Mouse (Mus musculus) natural killer cell, adult 2 months (primary cell): ENCODE results near the gene Aurkaip1.
"Not testable (repeated sequence)": the region's sequence is repeated elsewhere in the genome, so short reads cannot be mapped to it uniquely, and the experiment has no call there.

Source experiments
- DNase-seq, 2 experiments: peaks; one replicate each; pipeline ENCODE4 v3.0.0; 2022; ENCODE audit warnings: low spot score in 2 of 2

Aurkaip1 gene

GRCm38 (mm10) chr4:155831205-155831766 lies at the start of gene Aurkaip1:
Aurkaip1 (plus strand) TSS chr4:155831272.
- DNase-seq = peak; percentile 95 to 96

DNA sequence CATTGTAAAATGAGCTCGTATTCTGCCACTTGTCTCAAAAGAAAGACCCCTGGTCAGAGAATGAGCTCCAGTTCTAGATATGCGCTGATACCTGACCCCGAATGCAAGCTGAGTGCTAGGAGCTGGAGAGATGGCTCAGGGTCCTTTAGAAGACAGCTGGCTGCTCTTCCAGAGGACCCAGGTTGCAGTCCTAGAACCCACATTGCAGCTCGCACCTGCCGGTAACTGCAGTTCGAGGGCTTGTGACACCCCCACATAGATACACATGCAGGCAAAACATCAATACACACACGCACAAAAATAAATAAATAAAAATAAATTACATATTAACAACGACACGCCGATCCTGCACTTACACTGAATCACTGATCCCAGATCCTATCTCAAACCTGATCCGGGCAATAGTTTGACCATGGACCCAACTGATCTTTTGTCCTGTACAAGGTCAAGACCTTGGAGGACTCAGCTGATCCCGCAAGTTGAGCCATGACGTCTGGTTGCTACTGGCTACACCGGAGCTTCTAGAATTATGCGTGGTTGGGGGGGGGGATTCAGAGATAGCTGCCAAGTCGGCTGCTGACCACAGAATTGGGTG lies 47.5 kb upstream of the Aurkaip1 start:
- no peak for DNase-seq

DNA sequence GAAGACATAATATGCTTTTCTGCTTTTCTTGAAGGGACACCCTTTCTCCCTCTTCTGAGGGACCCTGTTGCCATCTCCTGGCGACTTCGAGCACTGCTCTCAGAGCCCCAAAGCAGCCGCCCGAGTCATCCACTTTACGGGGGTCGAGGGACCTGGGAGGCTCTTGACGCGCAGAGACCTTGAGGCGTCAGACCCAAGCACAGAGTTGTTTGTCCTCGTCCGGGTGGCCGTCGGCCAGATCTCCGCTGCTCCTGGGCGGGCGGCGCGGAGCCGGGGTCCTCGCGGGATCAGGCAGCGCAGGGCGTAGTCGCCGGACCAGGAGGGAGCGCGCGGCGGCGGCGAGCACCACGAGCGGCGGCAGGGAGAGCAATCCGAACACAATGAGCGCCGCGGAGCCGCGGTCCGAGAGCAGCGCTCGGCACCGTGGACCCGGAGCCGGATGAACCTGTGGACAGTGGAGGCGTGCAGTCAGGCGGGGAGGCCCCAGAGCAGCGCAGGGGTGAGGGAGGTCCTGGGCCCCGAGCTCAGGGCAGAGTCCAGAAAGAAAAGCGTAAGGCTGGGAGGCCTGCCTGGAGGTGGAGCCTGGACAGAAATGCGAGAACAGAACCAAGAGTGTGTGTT lies 46.9 kb upstream of the Aurkaip1 start:
- peak; percentile 40 to 59 for DNase-seq

- no peak for DNase-seq
Measured at GRCm38 (mm10) chr4:155785246-155785645, 45.8 kb upstream of the Aurkaip1 start.

DNA sequence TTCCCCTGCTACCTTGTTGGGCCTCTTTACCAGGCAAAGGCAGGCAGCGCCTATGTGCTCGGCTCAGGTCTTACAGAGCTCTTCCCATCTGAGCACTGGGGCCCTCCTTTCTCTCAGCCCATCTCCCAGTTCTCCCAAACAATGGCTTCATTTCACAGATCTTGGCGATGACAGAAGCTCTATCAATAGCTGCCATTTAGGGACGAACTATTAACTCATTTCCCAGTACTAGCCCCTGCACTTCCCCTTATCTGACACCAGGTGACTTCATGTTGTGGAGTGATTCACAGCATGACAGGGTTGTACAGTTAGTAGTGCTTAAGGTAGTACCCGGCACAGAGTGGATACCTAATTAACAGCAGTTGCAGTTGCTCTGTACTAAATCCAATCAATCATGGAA lies 45.3 kb upstream of the Aurkaip1 start, which contains the start of gene Tmem88b:
Gene Tmem88b (minus strand): TSS at position 56 of the 400 bp plus-strand sequence.
- no peak for DNase-seq

DNA sequence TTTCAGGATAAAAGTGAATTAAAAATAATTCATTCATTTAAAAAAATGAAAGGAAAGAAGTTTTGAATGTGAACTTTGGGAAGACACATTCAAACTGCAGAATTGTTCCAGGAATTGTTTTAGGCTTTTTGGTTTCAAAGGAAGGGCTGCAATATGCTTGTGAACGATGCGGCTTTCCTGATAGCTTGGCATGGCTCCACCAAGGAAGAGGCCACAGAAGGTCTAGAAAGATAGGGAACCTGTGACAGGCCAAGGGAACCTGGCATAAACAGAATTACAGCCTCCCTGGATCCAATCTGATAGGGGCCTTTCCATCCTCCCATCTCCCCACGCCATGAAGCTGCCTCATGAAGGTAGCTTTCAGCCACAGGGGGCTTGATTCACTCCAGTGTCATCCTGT lies 42.8 kb upstream of the Aurkaip1 start:
- DNase-seq = no peak

DNA sequence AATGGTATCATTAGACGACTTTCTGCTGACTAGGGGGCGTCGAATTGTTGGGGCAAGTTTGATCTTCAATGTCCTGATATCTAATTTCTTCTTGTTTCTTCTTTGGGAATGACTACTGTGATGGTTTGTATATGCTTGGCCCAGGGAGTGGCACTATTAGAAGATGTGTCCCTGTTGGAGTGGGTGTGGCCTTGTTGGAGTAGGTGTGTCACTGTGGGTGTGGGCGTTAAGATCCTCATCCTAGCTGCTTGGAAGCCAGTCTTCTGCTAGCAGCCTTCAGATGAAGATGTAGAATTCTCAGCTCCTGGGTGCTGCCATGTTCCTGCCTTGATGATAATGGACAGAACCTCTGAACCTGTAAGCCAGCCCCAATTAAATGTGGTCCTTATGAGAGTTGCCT lies 42.2 kb upstream of the Aurkaip1 start:
- DNase-seq = not testable (repeated sequence)

- no peak for DNase-seq
Measured at GRCm38 (mm10) chr4:155790021-155790489, 41.0 kb upstream of the Aurkaip1 start, which contains the start of gene Ankrd65. Ankrd65 (plus strand) TSS chr4:155790439.

DNA sequence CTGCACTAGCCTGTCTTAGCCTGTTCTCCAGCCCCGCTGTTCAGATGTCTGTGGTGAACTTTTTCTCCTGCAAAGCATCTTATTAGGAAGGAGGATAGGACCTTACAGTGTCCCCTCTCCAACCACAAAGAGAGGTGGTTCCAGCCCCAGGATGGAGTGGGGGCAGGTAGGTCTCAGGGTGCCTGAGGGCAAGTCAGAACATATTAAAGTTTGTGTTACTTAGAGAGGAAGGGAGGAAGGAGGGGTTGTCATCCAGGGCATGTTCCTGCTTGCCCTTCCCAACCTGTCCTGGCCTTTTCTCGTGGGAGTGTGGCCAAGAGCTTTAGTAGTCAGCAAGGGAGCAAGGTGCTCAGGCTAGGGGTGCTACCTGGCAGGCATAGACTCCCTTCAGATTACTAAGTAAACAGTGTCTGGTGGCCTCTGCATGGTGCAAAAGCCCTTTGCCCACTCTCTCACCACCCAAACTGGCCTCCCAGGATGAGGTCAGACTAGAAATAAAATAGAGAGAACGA lies 40.4 kb upstream of the Aurkaip1 start:
- DNase-seq = no peak

DNA sequence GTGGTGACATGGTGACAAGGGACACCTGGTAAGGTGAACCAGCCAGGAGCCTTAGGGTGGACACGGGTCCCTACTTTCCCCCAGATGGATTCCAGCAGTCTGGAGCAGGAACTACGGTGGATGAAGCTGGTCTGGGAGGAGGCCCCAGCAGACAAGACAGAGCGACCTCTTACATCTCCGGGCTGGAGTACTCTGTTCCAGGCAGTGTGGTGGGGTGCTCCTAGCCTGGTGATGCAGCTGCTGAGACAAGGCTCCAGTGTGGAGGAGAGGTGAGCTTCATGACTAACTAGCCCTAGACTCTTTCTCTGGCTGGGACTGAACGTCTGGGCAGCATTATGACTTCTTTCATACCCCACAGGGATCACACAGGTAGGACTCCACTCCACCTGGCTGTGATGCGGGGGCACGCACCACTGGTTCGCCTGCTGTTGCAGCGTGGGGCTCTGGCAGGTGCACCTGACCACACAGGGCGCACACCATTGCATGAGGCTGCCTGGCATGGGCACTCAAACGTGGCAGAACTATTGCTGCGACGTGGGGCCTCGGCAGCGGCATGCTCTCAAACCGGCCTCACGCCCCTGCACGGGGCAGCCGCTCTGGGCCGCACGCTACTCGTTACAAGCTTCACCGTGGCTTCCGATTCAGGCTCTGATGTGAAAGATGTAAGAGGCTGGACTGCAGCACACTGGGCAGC lies 39.7 kb upstream of the Aurkaip1 start:
- no peak for DNase-seq

DNA sequence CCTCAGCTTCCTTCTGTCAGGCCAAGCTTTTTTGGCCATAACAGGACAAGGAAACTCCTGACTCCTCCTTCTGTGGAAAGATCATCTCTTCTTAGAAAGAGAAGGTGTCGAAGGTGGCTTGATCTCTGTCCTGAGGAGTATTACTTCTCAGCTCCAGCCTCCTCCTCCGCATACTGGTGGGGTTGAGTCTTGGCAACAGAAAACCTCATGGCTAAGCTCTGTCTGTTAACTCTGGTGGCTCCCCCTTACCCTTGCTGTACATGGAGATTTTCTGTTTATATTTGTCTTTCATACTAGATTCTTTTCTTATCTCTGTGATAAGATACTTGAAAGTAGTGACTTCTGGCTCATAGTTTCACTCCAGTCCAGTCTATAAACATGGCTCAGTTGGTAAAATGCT lies 37.3 kb upstream of the Aurkaip1 start:
- DNase-seq = no peak

DNA sequence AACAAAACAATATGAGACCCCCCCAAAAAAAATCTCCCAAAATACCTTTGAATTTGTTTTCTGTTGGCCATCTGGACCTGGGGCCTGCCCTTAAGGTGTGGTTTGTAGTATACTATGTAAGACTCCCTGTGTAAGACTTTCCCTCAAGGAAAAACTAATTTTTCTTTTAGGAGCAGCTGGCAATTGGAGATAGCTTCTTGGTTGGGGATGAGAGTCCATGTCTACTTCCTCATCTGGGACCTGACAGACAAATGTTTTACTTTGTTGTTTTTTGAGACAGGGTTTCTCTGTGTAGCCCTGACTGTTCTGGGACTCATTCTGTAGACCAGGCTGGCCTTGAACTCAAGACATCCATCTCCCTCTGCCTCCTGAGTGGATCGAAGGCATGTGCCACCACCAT lies 29.0 kb upstream of the Aurkaip1 start:
- DNase-seq = no peak

DNA sequence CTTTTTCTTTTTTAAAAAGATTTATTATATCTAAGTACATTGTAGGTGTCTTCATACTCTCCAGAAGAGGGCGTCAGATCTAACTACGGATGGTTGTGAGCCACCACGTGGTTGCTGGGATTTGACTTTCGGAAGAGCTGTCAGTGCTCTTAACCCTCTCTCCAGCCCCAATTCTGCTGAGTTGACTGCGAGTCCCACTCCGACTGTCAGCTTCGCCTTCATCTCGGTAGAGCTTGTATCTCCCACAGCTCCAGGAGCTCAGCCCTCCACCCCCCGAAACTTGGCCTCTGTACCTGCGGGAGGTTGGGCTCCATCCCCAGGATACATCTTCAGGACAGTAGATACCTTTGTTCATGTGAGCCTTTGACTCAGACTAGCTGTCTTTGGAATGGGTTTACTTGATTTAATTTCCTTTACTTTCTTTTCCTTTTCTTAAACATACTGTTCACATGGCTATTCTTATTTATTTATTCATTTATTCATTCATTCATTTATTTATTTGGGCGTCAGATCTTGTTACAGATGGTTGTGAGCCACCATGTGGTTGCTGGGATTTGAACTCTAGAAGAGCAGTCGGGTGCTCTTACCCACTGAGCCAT lies 28.2 kb upstream of the Aurkaip1 start, which contains the start of gene Mrpl20:
Gene Mrpl20 (plus strand): TSS at position 138 of the 599 bp plus-strand sequence.
- DNase-seq = peak in 1 of 2 experiments; percentile 12

DNA sequence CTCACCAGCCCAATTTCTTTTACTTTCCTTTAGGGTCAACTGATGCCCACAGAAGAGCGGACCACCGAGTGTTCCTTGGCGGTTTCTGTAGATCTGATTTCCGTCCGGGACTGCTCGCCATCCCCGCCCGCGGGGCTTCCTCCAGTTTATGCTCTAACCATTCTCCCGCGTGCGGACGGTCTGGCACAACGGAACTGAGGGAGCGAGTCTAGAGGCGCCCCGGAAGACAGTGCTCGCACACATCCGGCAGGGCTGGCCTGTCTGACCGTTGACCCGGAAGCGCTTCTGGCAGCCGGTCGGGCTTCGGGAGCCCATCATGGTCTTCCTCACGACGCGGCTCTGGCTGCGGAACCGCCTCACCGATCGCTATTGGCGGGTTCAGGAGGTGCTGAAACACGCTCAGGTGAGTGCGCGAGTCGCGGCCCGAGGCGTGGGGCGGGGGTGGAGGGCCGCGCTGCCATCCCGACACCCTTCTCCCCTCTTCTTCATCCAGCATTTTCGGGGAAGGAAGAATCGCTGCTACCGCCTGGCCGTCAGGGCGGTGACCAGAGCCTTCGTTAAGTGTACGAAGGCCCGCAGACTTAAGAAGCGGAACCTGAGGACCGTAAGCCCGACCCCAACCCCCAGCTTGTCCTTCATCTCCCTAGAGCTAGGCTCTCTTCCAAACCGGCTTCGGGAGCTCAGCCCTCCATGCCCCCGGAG lies 27.6 kb upstream of the Aurkaip1 start:
- peak; percentile 92 to 95 for DNase-seq

GRCm38 (mm10) chr4:155807841-155808240 lies 23.2 kb upstream of the Aurkaip1 start:
- DNase-seq = no peak

DNA sequence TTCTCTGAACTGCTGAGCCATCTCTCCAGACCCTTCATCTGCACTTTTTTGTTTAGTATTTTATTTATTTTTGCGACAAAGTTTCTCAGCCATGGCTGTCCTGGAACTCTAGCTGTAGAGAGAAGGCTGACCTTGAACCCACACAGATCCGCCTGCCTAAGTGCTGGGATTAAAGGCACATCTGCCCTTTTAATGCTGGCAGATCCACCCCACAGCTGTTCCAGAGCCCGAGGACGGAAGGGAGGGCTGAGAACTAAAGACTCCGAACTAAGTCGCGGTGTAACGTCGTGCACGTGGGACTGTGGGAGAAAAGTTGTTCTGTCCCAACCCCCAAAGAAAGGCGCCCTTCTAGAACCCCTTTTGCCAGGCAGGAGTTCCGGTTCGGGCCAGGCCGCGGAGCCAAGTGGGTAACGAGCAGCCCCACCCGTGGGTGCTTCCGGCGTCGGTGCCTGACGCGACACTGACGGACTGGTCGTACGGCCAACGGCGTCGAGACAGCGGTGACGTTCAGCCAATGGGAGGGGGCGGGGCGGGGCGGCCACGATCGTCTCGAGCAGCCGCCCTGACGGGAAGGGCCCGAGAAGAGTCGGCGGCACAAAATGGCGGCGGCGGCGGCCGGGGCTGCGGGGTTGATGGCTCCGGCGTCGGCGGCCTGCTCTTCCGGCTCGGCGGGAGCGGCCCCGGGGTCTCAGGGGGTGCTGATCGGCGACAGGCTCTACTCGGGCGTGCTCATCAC lies 19.0 kb upstream of the Aurkaip1 start, which contains the start of gene Ccnl2:
Gene Ccnl2 (plus strand): TSS at position 561 of the 736 bp plus-strand sequence.
- DNase-seq = peak; percentile 92 to 93

DNA sequence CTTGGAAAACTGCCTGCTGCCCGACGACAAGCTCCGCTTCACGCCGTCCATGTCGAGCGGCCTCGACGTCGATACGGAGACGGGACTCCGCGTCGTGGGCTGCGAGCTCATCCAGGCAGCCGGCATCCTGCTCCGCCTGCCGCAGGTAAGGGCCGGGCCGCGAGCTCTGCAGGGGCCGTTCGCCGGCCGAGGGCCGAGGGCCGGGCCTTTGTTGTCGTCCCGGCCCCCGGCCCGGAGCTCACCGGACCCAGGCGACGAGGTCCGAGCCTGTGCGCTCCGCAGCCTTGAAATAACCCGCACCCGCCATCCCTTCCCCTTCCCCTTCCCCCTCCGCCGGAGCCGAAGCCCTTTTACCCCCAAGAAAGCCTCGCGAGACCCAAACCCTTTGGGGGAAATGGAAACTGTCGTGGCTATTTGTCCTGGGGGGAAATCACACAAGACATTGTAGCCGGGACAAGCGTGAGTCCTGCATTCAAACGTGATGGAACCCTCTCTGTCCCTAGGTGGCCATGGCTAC lies 18.3 kb upstream of the Aurkaip1 start:
- peak in 1 of 2 experiments; percentile 21 for DNase-seq

DNA sequence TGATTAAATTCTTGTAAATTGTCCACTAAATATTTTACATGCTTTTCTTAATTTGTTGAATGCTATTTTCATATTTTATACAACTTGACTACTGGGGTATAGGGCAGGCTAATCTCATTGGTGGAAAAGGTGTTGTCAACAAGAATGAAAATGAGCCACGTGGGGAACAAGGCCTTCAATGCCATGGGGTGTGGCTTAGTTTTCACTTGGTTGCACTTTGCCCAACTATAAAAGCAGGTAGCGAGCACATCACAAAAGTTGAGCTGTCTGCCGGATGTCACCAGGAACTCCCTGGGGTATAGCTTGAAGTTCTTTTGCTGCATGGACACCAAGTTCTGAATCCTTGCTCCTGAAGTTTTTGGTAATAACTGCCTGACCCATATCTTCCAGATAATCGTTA lies 13.5 kb upstream of the Aurkaip1 start:
- no peak for DNase-seq

DNA sequence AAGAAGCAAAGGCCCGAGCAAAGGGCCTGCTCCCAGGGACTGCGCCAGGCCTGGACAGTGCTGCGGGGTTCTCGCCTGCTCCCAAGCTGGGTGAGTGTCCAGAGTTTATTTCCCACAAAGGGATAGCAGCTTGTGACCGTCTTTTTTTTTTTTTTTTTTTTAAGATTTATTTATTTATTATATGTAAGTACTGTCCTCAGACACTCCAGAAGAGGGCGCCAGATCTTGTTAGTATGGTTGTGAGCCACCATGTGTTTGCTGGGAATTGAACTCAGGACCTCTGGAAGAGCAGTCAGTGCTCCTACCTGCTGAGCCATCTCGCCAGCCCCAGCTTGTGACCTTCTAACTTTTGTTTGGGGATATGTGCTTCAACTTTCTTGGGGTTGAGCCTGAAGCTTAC lies 10.0 kb upstream of the Aurkaip1 start:
- peak; percentile 26 to 46 for DNase-seq

- DNase-seq = no peak
Measured at GRCm38 (mm10) chr4:155823443-155823842, 7.6 kb upstream of the Aurkaip1 start.
